Comparison of ENCODE assay signal across 15 mouse cellular contexts in genomic region chr14:39049021-39049420, GRCm38 (mm10).
"Had no signal": no experiment of that assay in that cellular context is flagged by ENCODE, and none has a peak within 500 bp of the region (broad histone marks: within the 10 kb centered on the region; RNA-seq: fewer than 3 reads in every experiment).

No protein-coding gene starts in this region.

- H3K4me2 ChIP-seq: neural tube, embryonic 15.5 days; stomach, embryonic 15.5 days had no signal

- H3K4me3 ChIP-seq: neural tube, embryonic 15.5 days; stomach, embryonic 15.5 days had no signal

- H3K27ac ChIP-seq: neural tube, embryonic 15.5 days; stomach, embryonic 15.5 days; stomach, postnatal 0 days had no signal

- H3K4me1 ChIP-seq: neural tube, embryonic 15.5 days; stomach, embryonic 15.5 days had no signal

- H3K27me3 ChIP-seq: neural tube, embryonic 15.5 days; stomach, embryonic 15.5 days had no signal

- H3K9me3 ChIP-seq: neural tube, embryonic 15.5 days; stomach, embryonic 15.5 days had no signal

- H3K9ac ChIP-seq: neural tube, embryonic 15.5 days; stomach, embryonic 15.5 days had no signal

- DNase-seq: retina, postnatal 1 day; right cerebral cortex, adult 18-20 months; right cerebral cortex, postnatal 14 days; right cerebral cortex, postnatal 25 days; right cerebral cortex, postnatal 4 days; spleen, adult 18-20 months; thymus, adult 18-20 months; thymus, adult 2 months; thymus, postnatal 14 days; thymus, postnatal 25 days; thymus, postnatal 36 days; thymus, postnatal 4 days had no signal

- H3K36me3 ChIP-seq: neural tube, embryonic 15.5 days; stomach, embryonic 15.5 days had no signal
